Mouse (Mus musculus) ES-CJ7 (cell line): Measurements from ENCODE around the gene Unc13b.
"Not testable (repeated sequence)": the region's sequence is repeated elsewhere in the genome, so short reads cannot be mapped to it uniquely, and the experiment has no call there.

ENCODE experiments used
- DNase-seq: peaks from one replicate; pipeline ENCODE4 v3.0.0; 2011; ENCODE audit warnings: low read depth, low spot score

The Unc13b gene

GRCm38 (mm10) chr4:43089950-43090349, 31.2 kb downstream of the Unc13b start:
- DNase-seq: no peak

DNA sequence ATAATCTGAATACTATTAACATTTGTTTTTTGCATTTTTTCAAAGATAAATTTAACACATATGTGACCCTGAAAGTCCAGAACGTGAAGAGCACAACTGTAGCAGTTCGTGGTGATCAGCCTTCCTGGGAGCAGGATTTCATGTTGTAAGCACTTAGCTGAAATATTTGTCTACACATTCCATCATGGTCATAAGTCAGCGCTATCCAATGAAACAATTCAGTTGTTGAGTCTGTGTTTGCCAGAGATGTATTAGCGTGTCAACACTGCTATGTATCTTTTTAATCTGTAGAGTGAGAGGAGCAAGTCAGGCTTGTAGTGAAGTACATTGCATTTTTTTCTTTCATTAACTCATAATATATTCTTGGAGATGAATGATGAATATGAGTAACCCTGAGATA, 32.4 kb downstream of the Unc13b start:
- DNase-seq: no peak

- DNase-seq: no peak
Measured at GRCm38 (mm10) chr4:43113491-43113890, 54.7 kb downstream of the Unc13b start.

- DNase-seq: no peak
Measured at GRCm38 (mm10) chr4:43114512-43114911, 55.8 kb downstream of the Unc13b start.

GRCm38 (mm10) chr4:43114946-43115345, 56.2 kb downstream of the Unc13b start:
- peak; percentile 28 for DNase-seq

DNA sequence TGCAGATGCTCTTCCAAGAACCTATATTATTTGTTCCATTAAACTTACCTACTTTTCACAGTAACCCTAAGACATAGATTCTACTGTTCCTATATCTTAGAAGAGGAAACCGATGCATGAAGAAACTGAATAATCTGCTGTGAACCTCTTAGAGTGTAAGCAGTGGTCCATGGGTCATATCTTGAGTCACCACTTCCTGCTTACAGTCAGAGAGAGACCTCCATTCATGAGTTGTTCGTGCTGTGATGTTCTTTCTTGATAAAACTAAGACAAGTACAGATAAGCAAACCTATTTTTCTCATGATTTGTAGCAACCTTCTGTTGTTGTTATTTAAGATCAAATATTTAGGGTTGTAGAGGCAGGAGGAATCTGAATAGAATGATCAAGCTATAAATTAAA, 57.5 kb downstream of the Unc13b start:
- no peak for DNase-seq

GRCm38 (mm10) chr4:43129750-43130149, 71.0 kb downstream of the Unc13b start:
- no peak for DNase-seq

- DNase-seq: no peak
Measured at GRCm38 (mm10) chr4:43142610-43143009, 83.9 kb downstream of the Unc13b start.

DNA sequence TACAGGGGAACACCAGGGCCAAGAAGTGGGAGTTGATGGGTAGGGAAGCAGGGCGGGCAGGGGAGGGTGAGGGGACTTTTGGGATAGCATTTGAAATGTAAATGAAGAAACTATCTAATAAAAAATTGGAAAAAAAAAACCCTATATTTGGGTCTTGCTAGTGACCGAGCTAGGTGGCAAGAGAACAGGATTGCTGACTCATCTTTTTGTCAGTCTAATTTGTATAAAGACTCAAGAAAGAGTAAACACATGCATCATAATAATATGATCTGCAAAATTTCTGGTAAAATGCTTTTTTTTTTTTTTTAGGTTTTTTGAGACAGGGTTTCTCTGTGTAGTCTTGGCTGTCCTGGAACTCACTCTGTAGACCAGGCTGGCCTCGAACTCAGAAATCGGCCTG, 93.7 kb downstream of the Unc13b start:
- not testable (repeated sequence) for DNase-seq

- DNase-seq: no peak
Measured at GRCm38 (mm10) chr4:43160045-43160444, 101.3 kb downstream of the Unc13b start.

GRCm38 (mm10) chr4:43161124-43161657, 102.4 kb downstream of the Unc13b start:
- DNase-seq: no peak

DNA sequence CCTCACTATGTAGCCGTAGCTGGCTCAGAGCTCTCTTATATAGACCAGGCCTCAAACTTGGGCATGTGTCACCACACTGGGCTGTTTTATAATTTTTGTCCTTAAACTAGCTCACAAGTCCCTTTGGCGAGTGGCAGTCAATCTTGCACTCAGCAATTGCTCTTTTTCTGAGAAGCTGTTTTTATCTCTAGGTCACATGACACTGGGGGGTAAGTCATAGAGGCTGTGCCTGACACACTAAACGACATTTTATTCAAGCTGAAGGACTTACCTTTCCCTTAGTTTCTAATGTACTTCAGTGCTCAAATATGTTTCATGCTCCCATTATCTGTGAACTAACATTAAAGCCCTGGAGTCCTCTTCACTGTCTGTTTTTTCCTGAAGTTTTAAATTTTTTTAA, 104.5 kb downstream of the Unc13b start:
- no peak for DNase-seq

DNA sequence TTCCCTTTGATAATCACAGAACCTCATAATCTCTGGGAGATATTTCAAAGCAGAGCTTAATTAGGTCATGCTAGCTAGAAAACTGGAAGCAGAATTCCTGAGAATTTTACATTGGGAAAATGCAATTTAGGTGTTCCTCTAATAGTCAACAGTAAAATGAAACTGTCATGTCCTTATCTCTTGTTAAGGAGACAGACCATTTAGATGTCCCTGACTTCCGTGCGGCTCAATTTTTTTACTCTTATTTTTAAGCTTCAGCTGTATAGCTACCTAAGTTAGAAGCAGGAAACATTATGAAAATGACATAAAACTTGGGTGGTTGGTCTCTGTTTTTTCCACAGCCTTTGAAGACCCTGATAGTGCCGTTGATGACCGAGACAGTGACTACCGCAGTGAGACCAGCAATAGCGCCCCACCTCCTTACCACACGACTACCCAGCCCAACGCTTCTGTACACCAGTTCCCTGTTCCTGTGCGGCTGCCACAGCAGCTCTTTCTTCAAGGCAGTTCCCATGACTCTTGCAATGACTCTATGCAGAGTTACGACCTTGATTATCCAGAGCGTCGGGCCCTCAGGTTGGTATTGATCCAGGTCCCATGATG, 106.8 kb downstream of the Unc13b start:
- no peak for DNase-seq

GRCm38 (mm10) chr4:43170028-43170427, 111.3 kb downstream of the Unc13b start:
- DNase-seq: no peak

DNA sequence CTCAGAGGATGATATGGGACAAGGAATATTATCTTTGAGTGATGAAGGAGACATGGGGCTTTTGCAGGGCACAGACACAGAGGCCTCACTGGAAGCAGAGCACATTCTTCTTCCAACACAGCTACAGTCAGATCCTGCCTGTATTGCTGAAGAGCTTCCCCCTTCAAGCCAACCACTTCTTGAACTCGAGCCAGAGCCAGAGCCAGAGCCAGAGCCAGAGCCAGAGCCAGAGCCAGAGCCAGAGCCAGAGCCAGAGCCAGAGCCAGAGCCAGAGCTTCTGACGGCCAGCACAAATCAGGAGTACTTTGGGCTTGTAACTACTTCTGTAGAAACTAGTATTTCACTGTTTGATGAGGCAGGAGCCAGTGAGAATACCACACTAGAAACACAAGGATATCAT, 118.4 kb downstream of the Unc13b start:
- no peak for DNase-seq

DNA sequence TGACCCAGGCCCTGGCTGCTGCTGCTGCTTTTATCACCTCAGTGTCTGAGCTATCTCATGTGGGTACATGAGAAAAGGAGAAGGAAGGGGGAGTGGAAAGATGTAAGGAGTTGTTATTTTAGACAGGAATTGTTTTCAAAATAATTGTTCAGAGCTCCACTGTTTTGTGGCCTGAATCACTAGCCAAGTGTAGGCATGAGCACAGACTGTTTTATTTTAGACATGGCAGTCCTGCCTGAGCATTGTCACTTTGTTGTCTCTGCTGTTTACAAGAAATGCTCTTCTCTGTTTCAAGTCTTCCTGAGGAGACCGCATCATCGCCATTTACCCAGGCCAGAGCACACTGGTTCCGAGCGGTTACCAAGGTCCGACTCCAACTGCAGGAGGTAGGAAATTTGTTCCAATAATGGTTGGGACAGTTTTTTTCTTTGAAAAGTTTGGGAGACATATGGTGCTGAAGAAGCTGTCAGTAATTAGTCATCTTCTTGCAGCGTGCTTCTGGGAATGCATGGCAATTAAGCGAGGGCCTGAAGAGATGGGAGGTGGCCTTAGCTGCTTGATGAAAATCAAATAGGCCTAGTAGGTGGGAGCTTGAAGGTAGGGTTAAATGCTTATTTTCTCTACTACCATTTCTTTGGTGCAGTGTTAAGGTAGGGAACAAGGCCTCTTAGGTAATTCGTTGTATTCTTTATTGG, 123.9 kb downstream of the Unc13b start:
- DNase-seq: no peak

DNA sequence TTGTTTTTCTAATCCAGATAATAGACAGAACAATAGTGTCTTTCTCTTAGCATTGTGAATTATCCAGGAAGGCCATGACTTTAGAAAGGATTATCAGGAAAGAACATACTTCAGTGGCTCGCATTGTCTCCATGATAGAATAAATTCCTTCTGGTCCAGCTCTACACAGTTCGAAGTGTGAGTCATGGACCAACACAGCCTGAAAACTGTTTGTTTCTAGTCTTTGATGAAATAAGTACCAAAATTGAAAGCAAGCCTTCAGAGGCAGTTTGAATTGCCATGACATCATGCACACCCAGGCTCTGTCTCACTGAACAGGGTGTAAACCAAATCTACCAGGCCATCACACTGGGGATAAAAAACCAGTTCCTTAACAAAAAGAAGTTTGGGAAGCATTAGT, 128.7 kb downstream of the Unc13b start:
- no peak for DNase-seq

DNA sequence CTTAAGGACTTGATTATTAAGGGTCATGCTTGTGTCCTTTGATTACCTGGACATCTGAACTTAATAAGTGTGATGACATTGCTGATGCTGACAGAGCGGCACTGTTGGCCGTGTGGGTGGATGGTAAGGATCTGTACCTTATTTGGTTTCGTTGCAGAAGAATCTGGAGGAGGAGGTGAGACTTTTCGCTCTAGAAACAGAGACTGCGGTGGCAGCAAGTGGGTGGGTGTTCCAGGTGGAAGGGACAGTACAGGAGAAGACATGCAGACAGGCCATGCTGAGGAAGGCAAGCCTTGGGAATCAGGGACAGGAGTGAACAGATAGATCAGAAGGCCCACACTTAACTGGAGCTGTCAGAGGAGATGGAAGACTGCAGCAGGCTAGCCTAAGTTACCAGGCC, 130.6 kb downstream of the Unc13b start:
- DNase-seq: no peak

- DNase-seq: no peak
Measured at GRCm38 (mm10) chr4:43204946-43205345, 146.2 kb downstream of the Unc13b start.

DNA sequence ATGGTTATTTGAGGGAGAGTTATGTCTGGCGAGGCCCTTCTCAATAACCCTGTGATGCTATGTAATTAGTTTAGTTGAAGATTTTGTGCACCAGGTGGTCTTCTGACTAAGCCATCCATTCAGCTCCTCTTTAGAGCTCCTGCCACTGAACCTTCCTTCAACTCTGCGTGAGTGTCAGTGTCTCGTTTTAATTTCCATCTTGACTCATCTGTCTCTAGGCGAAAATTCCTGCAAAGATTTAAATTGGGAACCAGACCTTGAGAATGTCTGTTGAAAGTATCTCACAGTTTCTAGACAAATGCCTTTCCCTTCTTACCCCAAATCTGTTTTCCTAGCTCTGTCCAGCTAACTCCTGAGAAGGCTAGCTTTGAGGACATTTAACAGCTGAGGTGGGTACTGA, 146.8 kb downstream of the Unc13b start:
- no peak for DNase-seq

DNA sequence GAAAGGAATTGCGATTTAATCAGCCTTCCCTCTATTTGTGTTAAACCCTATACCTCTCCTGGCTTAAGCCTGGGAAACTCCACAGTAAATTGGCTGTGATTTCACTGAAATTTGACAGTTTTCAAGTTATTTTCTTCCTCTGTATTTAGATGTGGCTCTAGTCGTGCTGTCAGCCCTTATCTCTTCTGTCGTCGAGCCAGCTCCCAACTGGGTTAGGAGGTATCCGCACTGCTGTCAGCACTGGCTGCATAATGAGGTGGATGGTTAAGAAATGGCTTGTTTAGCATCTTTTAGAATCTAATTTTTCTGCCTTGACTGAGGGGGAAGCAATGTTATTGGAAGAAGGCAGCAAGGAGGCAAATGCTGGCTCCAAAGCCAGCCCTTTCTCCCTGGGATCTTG, 148.2 kb downstream of the Unc13b start:
- DNase-seq: no peak

DNA sequence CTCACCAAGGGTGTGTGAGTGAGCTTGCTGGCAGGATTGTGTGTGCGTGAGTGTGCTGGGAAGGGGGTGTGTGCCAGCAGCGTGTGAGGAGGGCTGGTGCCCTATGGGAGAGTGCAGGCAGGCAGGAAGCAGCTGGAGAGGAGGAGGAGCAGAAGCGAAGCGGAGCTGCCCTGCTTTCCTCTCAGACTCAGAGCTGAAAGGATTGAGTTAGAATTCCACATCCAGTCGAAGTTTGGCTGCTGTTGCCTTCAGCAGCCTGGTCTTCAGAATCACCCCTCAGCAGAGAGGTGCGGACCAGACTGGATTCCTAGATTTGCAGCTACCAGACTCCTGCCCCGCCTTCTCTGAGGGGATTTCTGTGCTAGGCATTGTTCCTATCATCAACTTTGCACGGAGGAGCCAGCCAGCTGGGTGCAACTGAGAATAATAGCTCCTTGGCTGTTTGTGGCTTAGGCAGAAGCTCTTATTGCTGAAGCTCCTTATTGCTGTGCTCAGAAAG, 150.4 kb downstream of the Unc13b start:
- DNase-seq: peak; percentile 30

- no peak for DNase-seq
Measured at GRCm38 (mm10) chr4:43209673-43210072, 150.9 kb downstream of the Unc13b start.
